Mouse (Mus musculus) heart, embryonic 14.5 days (tissue): ENCODE data around the gene Ddx50. TPM values are rescaled to one million over a fixed set of nuclear protein-coding genes. Genes with fewer than 3 reads are reported as not detected.

ENCODE experiments used
- microRNA-seq: library from miRNA; unstranded; fragments of <30 nt; microRNA quantifications from one replicate; pipeline ENCODE4, GENCODE M21; 2016
- polyA plus RNA-seq: library from polyadenylated mRNA; unstranded; fragments of >200 nt; fragmentation: Nextera tagmentation; extraction: Ambion mirVana; gene quantifications from 2 replicates; pipeline ENCODE4 v1.2.1, GENCODE M21; 2014

Gene Ddx50
- polyA plus RNA-seq, 1 experiment from 2014 or later, result 102 TPM

Small RNA genes within 50 kb of the gene (microRNA-seq; reads per million reads assigned to microRNA genes)
- not detected for gene Mir7215

Other genes starting within 250 kb of the Ddx50 start
- 0.18 and 0.27 TPM in 2 replicates for gene Hkdc1, start 228.7 kb downstream of the Ddx50 start, polyA plus RNA-seq
- 0.49 and 0.89 TPM in 2 replicates for gene 4930507D05Rik, start 201.7 kb downstream of the Ddx50 start, polyA plus RNA-seq
- gene Supv3l1, start 201.5 kb downstream of the Ddx50 start, polyA plus RNA-seq, result 29.2 and 29.5 TPM in 2 replicates
- 73.3 and 79.2 TPM in 2 replicates for gene Vps26a, start 164.4 kb downstream of the Ddx50 start, polyA plus RNA-seq
- 6.8 and 8.2 TPM in 2 replicates for gene Srgn, start 123.8 kb downstream of the Ddx50 start, polyA plus RNA-seq
- gene Kif1bp, start 72.8 kb downstream of the Ddx50 start, polyA plus RNA-seq, result 34.4 and 38.7 TPM in 2 replicates
- 13.3 and 14.4 TPM in 2 replicates for gene Ddx21, start 48.9 kb downstream of the Ddx50 start, polyA plus RNA-seq
- 0.97 and 1.2 TPM in 2 replicates for gene Stox1, start 74.9 kb upstream of the Ddx50 start, polyA plus RNA-seq
- gene Ccar1, start 141.1 kb upstream of the Ddx50 start, polyA plus RNA-seq, result 90.8 and 93.4 TPM in 2 replicates